Mouse (Mus musculus) Patski (cell line): ENCODE data around the gene Ptprk. TPM values are rescaled to one million over a fixed set of nuclear protein-coding genes. Genes with fewer than 3 reads are reported as not detected.

Experiments used
- ATAC-seq: fragments of 100-300 bp; one replicate; pipeline ENCODE4 v1.8.0; 2021
- CTCF ChIA-PET: fragments of 350-600 bp; sonication (Branson Sonifier 250); formaldehyde crosslinking; loops from one replicate; lab custom pipeline; 2022; ENCODE audit warnings: inconsistent platforms; lab: Charles Lee
- POLR2A ChIA-PET: fragments of 350-600 bp; sonication (Branson Sonifier 250); formaldehyde crosslinking; loops from one replicate; lab custom pipeline; 2022; ENCODE audit warnings: antibody characterized with exemption, inconsistent platforms; lab: Charles Lee
- DNase-seq: peaks from one replicate; pipeline ENCODE4 v3.0.0-alpha.2; 2011; ENCODE audit warnings: low read depth, low spot score
- H3K27me3 ChIP-seq: fragments of 371-371 bp; one replicate; pipeline ENCODE4 v1.5.1; 2021
- CTCF ChIP-seq: fragments of 100-300 bp; IDR thresholded peaks from one replicate; pipeline ENCODE4 v1.5.1; 2021
- in situ Hi-C: fragments of 300-500 bp; cut with MboI; formaldehyde crosslinking; loops from 3 replicates; pipeline ENCODE4 v1.11.1; 2018; ENCODE audit warnings: low pct_unique_long_range_greater_than_20kb, mixed read lengths
- polyA plus RNA-seq: library from polyadenylated mRNA; unstranded; gene quantifications from one replicate; pipeline ENCODE4 v1.2.3, GENCODE M21; 2021

The Ptprk gene
- polyA plus RNA-seq, 1 experiment from 2014 or later = 88.2 TPM

- in situ Hi-C loops = no loop called here
- H3K27me3 ChIP-seq = no peaks in the 10 kb centered on the region
- ATAC-seq = no peak
- no peak for TF ChIP-seq CTCF
- CTCF ChIA-PET = no interaction called here
- no peak for DNase-seq
- POLR2A ChIA-PET = no interaction called here
Measured at GRCm38 (mm10) chr10:28566378-28566777, 491.8 kb downstream of the Ptprk start.

GRCm38 (mm10) chr10:28566828-28567227 lies 492.2 kb downstream of the Ptprk start:
- TF ChIP-seq CTCF = no peak
- in situ Hi-C loops = no loop called here
- ATAC-seq (no peak), DNase-seq (no peak)
- ChIA-PET CTCF (no interaction called here), POLR2A (no interaction called here)
- no peaks in the 10 kb centered on the region for H3K27me3 ChIP-seq

DNA sequence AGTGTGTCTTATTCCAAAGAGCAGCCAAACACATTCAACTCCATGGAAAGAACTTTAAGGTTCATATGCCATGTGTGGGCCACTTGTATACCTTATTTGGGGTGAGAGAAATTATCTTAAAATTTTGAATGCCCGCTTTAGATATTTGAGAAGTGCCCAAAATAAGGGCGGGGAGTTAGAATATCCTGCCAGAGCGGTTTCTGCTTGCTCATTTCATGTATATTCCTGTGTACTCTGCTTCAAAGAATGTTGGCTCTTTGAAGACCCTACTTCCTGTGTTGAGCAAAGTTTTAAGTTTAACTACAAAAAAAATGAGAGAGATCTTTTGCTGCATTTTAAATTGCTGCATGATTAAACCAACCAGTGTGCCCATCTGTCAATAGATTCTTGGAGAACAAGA lies 492.8 kb downstream of the Ptprk start:
- ChIA-PET POLR2A (no interaction called here), CTCF (no interaction called here)
- TF ChIP-seq CTCF = no peak
- no peaks in the 10 kb centered on the region for H3K27me3 ChIP-seq
- no peak for DNase-seq
- ATAC-seq = no peak
- in situ Hi-C loops = no loop called here

DNA sequence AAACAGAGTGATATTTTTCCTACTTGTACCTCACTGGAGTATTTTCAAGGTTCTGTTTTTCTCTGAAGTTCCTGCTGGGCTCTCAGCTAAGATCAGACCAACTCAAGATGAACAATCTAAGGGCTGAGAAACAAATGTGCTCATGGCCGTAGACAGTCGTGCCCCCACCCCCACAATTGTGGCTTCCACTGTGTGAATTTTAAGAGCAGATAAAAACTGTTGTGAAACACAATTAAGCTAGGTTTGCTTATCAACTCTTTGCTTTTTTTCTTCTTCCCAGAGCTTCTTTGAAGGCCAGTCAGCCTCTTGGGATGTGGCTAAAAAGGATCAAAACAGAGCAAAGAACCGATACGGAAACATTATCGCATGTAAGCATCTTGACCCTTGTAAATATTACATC lies 493.4 kb downstream of the Ptprk start:
- CTCF ChIA-PET = no interaction called here
- in situ Hi-C loops = no loop called here
- no peaks in the 10 kb centered on the region for H3K27me3 ChIP-seq
- DNase-seq (no peak), ATAC-seq (no peak)
- POLR2A ChIA-PET = no interaction called here
- TF ChIP-seq CTCF = no peak

- H3K27me3 ChIP-seq = no peaks in the 10 kb centered on the region
- no peak for TF ChIP-seq CTCF
- ATAC-seq = no peak
- no peak for DNase-seq
- ChIA-PET CTCF (no interaction called here), POLR2A (no interaction called here)
- in situ Hi-C loops = no loop called here
Measured at GRCm38 (mm10) chr10:28579596-28579995, 505.0 kb downstream of the Ptprk start.

DNA sequence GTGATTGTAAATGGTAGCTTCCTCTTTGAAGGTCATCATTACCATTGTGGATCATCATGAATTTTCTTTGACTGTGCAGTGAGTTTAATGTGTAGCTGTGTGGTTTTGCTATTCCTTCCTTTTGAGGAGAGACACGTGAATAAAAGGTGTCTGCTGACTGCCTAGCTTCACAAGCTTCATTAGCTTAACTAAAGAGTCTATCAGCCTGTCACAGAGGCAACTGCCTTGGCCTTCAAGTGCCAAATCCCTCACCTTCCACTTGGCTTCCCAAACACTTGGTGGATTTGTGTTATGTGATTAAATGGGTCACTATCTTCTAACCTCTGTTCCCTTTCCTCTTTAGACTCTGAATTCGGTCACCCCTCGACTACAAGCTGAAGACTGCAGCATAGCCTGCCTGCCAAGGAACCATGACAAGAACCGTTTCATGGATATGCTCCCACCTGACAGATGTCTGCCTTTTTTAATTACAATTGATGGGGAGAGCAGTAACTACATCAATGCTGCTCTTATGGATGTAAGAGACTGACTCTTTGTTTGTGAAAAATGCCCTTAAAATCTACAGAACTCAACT lies 512.0 kb downstream of the Ptprk start:
- no peaks in the 10 kb centered on the region for H3K27me3 ChIP-seq
- ChIA-PET CTCF (interaction anchor here (1.4 kb wide), 1 partner anchor 11 kb away, joined by 5 read pairs; no protein-coding TSS in a partner anchor), POLR2A (no interaction called here)
- DNase-seq = no peak
- TF ChIP-seq CTCF = no peak
- ATAC-seq = no peak
- in situ Hi-C loops = no loop called here

GRCm38 (mm10) chr10:28588401-28588800 lies 513.8 kb downstream of the Ptprk start:
- ChIA-PET POLR2A (no interaction called here), CTCF (no interaction called here)
- no peak for ATAC-seq
- DNase-seq = no peak
- H3K27me3 ChIP-seq = no peaks in the 10 kb centered on the region
- TF ChIP-seq CTCF = no peak
- in situ Hi-C loops = no loop called here

DNA sequence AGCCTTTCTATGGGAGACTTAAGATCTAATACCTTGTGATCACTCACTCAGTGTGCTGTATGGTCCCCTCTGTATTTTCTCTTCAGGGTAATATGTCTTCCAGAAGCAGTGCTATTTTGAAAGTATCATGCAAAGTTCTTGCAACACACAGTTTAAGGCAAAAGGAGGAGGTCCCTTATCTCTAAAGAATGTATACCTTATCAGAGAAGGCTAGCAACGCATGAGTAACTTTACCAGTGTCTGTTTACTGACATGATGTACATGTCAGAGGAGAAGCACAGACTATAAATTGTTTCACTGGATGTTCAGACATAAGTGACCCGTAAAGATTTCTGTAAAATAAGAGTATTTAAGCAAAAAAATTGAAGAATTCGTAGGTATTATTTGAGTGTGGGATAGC lies 516.2 kb downstream of the Ptprk start:
- CTCF ChIA-PET = no interaction called here
- TF ChIP-seq CTCF = no peak
- no peaks in the 10 kb centered on the region for H3K27me3 ChIP-seq
- POLR2A ChIA-PET = no interaction called here
- DNase-seq (no peak), ATAC-seq (no peak)
- in situ Hi-C loops = no loop called here

GRCm38 (mm10) chr10:28593566-28594292 lies 519.1 kb downstream of the Ptprk start:
- DNase-seq (no peak), ATAC-seq (no peak)
- CTCF ChIA-PET = no interaction called here
- TF ChIP-seq CTCF = no peak
- no peaks in the 10 kb centered on the region for H3K27me3 ChIP-seq
- in situ Hi-C loops = no loop called here
- POLR2A ChIA-PET = no interaction called here

GRCm38 (mm10) chr10:28596897-28597296 lies 522.3 kb downstream of the Ptprk start:
- no peaks in the 10 kb centered on the region for H3K27me3 ChIP-seq
- DNase-seq (no peak), ATAC-seq (no peak)
- in situ Hi-C loops = no loop called here
- CTCF ChIA-PET = no interaction called here
- POLR2A ChIA-PET = no interaction called here
- no peak for TF ChIP-seq CTCF

DNA sequence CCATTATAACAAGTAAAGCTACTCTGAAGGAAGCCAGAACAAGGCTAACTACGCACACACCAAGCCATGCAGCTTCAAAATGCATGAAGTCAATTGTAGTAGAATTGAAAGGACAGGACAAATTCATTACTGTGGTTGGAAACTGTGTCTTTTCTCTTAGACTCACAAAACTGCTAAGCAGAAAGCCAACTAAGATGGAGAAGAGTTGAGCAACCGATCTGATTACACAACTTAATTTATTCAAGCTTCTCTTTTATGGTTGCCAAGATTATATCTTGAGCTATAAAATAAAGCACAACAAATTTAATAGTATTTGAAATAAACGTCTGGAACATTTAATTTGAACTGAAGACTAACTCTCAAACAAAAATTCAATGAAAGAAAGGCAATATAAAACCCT lies 534.5 kb downstream of the Ptprk start:
- no peak for TF ChIP-seq CTCF
- H3K27me3 ChIP-seq = peaks cover 4% of the 10 kb centered on the region
- no peak for DNase-seq
- ChIA-PET CTCF (interaction anchor here (1.0 kb wide), 1 partner anchor 20 kb away, joined by 4 read pairs; no protein-coding TSS in a partner anchor), POLR2A (no interaction called here)
- no peak for ATAC-seq
- in situ Hi-C loops = no loop called here
